Mouse (Mus musculus): ENCODE data around the gene Prss42.
A peak's percentile ranks its signal among the peaks of the same experiment; 100 is the strongest.

The Prss42 gene

DNA sequence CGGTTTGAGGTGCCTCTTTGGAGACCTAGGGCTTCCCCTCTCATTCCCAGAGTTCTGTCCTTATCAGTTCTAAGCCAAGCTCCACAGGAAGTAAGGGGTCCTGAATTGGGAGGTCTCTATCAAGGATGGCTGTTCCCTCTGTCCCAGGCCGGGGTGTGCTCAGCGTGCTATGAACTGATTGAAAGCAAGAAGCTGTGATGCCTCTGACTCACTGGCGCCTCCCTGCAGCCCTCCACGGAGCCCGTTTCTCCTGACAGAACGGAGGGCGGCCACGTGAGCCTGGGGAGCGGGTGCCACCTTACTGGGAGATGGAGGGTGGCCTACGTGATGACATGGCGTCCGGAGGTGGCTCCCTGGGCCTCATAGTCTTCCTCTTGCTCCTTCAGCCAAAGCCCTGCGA lies at the start of gene Prss42:
Gene Prss42 (plus strand): TSS at position 301 of the 400 bp plus-strand sequence.
- no peak for DNase-seq (ENCODE audit: low read depth, low spot score)

DNA sequence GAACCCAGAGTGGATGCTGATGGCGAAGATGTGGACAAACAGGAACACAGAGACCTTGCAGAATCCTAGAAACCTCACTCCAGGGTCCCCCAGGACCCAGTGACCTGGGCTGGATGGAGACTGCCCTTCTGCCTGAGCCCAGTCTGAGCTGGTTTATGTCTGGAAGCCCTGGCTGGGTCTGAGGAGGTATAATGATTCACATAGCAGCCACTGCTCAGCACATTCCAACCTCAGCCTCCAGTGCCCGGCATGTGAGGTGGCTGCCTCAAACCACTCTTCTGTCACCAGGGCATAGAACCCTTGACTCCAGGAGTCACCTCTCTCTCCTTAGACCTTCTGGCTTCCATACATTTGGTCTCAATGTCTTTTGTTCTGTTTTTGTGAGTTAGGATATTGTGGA lies 49.5 kb upstream of the Prss42 start:
- DNase-seq (ENCODE audit: low read depth, low spot score) = no peak

DNA sequence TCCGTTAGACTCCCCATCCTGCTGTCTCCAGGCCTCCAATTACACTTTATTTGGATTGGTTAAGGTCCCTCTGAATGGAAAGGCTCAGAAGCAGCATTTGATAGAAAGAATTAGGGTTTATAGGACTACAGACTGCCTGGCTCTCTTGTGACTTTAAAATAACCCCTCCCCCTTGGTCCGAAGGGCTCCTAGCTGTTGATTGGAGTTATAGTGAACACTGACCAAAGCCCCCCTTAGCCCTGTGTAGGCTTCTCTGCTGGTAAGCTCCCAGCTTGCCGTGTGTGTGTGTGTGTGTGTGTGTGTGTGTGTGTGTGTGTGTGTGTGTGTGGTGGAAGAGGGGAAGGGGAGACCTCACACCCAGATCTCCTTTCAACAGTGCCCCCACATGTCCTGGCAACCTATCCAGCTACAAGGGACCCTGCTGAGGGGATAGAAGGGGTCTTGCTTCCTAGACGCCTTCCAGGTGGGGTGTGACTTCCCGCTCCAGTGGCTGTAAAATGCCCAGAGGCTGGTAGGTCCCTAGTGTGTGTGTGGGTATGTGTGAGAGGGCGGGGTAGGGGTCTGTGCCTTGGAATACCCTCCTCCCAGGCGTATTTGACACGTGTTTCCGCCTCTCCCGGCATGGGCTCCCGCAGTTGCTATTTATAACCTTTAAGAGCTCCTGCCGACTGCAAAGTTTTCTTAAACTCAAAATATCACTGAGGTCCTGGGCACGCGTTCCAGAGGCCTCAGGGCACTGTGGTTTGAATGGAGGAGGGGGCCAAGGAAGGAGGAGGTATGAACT lies 47.4 kb upstream of the Prss42 start:
- no peak for DNase-seq (ENCODE audit: low read depth, low spot score)

DNA sequence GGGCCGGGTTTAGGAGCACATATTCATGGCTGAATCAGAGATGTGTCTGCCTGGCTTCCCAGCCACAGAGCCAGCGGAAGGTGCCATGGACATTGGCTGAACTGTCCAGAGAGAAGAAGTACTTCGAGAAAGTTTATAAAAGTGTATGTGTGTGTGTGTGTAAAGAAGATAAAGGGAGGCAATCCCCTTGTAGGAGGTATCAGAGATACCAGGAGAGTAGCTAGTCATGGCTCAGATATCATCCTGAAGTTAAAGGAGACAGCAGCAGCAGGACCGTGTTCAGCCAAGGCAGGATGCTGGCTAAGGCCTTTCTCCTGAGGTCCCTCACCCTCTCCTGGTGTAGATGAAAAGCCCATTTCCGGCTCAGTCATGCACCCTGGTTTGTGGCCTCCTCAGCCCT lies 46.6 kb upstream of the Prss42 start:
- no peak for DNase-seq (ENCODE audit: low read depth, low spot score)

DNA sequence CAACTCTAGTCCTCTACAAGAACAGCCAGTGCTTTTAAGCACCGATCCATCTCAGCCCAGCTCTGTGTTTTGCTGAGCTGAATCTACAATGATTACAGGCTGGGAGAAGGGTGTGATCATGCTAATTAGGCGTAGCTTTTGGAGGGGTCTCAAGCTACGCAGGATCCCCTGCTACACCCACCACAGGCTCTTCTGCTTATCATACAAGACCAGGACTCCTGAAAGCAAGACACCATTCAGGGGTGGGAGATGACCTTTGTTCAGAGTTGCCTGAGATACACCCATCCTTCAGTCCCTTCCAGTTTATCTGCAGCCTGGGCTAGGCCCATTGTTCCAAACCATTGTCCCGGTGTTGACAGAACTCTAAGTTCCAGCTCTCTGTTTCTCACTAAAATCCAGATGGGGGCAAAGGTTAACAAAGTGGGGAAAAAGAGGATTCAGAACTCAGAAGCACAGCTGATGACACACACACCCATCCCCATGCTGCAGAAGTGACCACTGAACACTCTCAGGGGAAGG lies 45.0 kb upstream of the Prss42 start:
- DNase-seq (ENCODE audit: low read depth, low spot score) = no peak

DNA sequence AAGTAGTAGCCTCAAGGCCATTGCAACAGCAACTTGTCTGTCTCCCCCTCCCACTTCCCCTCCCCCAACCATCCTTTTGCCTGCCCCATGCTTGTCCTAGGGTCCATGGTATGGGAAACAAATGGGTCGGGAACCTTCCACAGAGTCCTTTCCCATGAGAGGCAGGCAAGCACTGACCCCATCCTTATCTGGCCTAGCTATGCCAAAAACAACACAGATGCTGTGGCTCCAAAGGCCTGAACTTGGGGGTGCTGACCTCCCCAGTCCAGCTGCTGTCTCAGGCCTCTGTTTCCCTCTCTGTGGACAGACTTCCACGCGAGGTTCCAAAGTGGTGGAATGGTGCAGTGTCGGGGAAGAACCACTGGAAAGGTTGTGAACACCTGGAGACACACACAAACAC lies 44.2 kb upstream of the Prss42 start:
- no peak for DNase-seq (ENCODE audit: low read depth, low spot score)

DNA sequence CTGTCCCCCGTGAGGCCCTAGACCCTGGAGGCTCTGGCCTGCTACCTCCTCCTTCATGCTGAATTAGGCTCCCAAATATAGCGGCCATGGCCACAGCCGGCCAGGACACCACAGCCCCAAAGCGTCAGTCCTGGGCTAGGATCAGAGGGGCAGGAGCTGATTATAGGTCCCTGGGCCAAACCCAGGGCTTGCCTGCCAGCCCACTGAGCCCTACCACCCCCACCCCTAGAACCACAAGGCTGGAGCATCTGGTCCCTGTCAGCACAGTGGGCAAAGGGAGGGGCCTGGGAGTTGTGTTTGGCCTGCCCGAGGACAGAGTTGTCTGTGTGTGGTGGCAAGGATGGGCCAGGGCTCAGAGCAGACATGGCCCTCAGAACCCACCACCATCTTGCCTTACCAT lies 40.1 kb upstream of the Prss42 start:
- DNase-seq (ENCODE audit: low read depth, low spot score) = no peak

DNA sequence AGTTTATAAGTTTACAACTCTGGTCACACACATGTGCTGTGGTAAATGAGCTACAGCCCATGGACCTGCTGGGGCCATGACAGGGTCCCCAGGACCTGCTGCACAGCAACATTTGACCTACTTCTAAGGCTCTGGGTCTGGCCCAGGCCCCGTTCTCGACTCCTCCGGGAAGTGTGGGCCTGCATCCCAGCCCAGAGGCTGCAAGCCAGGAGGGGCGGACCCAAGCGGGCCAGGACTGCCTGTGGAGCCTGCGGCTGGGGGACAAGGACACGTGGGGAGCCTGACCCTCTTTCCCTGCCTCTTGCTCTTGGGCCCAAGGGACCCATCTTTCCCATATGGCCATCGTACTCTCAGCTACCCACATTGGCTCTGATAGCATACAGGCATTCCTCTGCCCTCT lies 39.4 kb upstream of the Prss42 start:
- no peak for DNase-seq (ENCODE audit: low read depth, low spot score)

DNA sequence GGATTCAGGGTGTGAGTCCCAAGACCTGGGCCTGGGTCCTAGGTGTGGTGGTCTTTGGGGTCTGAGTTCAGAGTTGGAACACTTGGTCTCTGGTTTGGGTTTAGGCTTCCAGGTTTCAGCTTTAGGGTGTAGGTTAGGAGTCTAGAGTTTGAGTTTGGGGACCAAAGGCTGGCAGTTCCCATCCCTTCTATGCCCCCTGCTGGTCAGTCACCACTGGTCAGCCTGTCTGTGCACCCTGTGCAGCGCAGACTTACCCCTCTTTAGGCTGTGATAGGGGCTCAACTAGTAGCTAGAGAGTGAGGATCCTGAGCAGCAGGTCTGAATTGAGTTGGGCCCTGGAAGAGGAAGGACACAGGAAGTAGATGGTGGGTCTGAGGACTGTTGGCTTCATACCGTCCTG lies 38.7 kb upstream of the Prss42 start:
- DNase-seq (ENCODE audit: low read depth, low spot score) = no peak

DNA sequence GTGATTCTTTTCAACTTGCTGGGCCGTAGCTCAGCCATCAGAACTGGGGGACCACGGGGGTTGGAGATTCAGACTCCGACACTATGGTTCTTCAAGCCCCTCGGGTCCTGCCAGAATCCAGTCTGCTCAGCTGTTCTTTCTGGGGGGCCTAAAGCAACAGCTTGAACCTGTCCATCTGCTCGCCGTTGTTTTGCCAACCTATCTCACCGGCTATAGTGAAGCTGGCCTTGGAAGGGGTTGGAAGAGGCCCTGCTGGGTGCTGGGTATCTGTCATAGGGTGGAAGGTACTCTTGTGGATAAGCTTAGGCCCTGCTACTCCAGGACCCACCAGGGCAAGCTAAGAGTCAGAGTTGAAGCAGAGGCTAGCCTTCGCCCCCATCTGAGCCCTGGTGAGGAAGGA lies 37.1 kb upstream of the Prss42 start:
- DNase-seq (ENCODE audit: low read depth, low spot score) = no peak

DNA sequence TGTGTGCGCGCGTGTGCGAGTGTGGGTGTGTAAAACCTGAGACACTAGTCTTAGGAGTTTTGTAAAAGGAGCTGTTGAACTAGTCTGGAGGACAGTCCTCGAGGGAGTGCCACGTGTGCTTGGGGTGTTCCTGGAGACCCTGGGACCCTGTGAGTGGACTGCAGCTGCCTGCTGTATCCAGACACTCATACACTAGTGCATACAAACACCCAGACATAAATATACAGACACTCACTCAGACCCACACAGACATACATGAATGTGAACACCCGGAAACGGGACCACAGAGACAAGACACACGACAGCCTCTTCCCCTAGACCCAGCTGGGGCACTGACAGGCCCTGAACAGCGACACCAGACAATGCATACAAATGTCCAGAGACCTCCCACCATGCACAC lies 35.2 kb upstream of the Prss42 start:
- DNase-seq (ENCODE audit: low read depth, low spot score) = no peak

DNA sequence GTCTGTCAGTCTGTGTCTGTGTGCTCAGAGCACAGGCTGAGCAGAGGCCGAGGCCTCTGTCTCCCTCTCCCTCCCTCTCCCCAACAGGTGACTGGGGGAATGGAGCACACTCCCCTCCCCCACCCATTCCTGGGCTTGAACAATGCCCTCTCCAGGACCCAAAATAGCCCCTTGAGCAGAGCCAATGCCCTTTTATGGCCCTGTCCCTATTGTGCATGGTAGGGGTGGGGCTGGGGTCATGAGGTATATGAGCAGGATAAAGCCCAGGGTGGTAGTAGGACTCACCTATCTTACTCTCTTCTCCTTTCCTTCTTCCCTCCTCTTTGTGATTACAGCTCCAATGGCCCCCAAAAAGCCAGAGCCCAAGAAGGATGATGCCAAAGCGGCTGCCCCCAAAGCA lies 34.6 kb upstream of the Prss42 start:
- peak; percentile 22 for DNase-seq (ENCODE audit: low read depth, low spot score)

DNA sequence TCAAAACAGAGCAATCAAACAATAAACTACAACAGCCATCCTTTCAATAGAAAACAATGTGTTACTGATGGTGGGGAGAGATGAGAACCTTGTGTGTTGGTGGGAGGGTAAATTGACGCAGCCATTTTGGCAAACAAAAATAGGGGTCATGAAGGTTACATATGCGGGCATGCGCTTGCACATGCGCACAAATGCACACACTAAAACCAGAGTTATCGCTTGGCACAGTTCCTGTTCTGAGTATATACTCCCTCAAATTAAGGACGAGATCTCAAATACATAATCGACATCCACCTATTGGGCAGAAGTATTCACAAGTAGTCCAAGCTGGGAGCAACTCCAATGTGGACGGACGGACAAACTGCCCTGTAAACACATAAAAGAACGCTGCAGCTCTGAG lies 25.6 kb upstream of the Prss42 start:
- DNase-seq (ENCODE audit: low read depth, low spot score) = no peak

DNA sequence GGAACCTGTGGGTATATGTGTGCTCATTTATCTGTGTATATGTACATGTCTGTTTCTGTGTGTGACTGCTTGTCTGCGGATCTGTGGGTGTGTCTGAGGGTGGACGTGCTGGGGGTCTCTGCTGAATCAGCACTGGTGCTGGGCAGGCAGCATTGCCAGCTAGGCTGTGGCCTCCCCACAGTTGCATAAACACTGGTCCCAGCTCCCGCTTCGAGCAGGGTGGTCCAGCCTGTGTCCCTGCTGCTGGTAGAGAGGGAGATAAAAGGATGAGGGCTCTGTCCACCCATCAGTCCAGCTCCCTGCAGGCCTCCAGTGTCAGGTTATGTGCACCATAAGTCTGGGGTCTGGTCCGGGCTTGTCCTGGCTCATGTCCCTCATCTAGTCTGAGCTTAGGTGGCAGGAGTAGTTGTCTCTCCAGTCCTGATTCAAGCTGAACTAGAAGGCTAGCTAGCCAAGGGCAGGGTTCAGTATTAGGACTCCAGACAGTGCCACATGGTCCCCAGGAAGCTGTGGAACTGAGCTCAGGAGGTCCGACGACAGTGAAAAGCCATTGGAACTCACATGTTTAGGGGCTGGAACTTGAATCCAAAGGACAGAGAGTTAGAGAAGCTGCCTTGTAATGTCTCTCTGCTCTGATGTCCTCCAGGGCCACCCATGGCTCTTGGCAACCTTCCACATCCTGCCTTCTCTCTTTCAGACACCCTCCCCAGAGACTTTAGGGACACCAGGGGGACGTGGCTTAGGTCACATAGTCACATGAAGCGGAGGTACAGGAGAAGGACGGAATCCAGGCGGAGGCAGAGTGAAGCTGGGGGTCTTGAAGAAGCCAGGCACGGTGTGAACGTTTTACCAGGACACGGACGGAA lies 23.3 kb upstream of the Prss42 start:
- no peak for DNase-seq (ENCODE audit: low read depth, low spot score)

DNA sequence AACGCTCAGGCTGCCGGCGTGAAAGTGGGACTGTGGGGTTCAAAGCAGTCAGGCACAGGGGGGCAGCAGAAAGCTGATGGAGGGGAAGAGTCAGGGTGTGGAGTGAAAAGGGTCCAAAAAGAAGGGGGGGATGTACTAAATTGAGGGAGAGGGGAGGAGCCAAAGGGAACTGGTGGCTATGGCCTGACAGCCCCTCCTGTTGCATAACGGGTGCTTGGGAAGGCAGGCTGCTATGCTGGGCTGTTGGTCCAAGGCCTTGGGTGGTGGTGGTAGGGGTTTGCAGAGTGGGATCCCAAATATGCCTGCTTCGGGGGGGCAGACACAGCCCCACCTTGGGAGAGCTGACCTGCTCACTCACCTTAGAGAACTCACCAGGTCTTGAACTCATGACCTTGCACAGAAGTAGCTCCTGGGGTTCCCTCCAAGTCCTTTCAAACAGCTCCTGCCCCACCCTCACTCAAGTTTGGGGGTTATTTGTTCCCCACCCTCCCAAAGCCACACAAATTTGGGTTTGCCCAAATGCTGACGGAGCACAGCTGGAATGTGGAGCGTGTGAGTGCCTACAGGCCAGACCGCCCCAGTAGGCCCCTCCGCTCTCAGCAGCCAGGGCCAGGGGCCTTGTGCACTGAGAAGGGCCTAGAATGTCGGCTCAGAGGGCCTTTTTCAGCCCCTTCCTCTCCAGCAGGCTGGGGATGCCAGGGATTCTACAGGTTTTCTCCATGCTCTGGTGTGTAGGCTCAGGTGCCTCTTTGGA lies 22.5 kb upstream of the Prss42 start:
- DNase-seq (ENCODE audit: low read depth, low spot score) = no peak

DNA sequence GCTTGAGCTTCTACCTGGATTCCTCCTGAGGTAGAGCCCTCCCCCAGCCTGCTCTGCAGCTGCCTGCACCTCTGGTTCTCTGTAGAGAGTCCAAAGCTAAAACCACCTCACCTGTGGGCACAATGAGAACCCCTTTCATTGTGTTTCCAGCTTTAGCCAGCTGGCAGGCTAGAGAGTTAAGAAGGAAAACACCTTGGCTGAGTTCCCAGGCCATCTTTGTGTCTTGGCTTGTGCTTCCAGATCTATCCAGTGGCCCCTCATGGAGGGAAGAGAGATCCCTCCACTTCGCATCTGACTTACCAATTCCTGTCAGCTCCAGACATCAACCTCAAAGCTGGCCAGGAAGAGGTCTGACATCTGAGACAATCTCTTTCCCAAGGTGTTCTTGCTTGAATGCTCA lies 19.9 kb upstream of the Prss42 start:
- no peak for DNase-seq (ENCODE audit: low read depth, low spot score)

DNA sequence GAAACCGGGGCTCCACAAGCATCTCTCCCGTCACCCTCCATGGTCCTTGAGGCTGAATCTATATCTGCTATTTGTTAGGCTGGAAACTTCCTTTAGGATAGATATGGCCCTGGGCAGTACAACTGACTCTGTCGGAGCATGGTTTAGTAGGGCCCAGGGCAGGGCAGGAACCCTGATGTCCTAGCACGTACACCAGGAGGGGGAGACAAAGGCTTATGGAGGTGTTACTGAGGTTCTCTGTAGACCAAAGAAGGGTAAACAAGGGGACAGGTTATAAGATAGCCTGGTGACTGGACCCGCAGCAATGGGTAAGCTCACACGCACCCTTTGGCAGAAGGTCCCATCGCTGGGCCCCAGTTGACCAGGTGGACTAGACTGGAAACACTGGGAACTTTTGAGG lies 19.4 kb upstream of the Prss42 start:
- DNase-seq (ENCODE audit: low read depth, low spot score) = no peak

DNA sequence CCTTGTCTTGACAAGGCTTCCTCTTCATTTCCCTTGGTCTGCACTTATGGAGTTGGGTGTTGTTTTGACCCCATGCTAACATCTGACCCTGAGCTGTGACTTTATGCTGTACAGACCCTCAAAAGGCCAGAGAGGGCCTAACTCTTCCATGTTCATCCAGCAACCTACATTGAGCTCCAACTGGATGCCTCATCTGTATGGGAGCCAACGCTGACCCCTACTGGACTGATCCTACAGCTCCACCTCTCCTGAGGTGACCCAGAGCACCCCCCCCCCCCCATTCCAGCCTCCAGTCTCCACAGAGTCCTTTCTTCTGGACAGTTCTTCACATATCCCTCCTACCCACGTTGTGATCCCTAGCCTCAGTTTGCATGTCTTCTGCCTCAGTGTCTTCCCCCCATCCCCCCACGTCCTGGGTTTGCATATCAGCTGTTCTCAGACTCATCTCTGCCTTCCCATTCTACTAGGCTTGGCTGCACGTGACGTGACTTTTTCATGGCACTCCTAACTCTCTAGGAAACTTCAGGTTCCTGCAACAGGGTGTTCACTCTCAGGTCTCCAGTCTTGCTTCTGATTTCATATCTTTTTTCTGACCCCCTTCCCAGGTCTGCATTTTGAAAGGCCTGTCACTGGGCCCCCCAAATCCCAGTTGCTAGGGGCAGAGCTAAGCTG lies 18.6 kb upstream of the Prss42 start:
- peak; percentile 27 for DNase-seq (ENCODE audit: low read depth, low spot score)

DNA sequence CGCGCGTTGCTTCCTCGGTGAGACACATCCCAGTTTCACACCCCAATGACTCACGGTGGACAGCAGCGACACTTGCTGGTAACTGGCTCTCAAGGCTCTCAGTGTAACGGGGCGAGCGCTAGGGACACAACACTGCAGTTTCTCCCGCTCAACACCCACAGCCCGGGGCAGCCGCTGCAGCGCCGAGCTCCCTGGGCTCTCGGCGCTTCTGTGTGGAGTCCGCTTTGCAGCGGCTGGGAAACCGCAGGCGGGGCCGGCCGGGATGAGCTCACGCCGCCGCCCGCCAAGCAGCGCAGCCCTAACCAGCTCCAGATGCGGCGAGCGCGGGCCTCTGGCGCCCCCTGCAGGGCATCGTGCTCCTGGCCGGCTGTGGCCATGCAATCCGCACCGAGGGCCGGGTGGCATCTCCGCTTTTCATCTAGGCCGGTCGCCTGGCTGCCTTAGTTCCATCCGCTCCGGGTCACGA lies 16.7 kb upstream of the Prss42 start:
- peak; percentile 84 for DNase-seq (ENCODE audit: low read depth, low spot score)

DNA sequence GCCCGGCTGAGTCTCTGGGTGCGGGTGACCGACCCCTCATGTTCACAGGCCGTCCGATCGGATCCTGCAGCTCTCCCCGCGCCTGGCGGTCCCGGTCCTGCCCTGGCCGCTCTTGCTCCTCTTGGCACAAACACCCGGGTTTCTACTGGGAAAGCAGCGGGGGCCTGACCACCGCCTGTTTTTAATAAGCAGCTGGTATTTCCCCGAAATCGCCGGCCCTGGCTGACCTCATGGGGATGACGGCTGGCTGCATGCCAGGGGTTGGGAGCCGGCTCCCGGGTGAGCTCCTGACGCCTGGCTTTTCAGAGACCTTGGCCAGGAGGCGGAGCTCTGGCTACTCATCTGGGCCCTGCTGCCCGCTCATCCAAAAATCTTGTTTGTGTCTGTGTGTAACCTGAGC lies 16.2 kb upstream of the Prss42 start:
- peak; percentile 30 for DNase-seq (ENCODE audit: low read depth, low spot score)

DNA sequence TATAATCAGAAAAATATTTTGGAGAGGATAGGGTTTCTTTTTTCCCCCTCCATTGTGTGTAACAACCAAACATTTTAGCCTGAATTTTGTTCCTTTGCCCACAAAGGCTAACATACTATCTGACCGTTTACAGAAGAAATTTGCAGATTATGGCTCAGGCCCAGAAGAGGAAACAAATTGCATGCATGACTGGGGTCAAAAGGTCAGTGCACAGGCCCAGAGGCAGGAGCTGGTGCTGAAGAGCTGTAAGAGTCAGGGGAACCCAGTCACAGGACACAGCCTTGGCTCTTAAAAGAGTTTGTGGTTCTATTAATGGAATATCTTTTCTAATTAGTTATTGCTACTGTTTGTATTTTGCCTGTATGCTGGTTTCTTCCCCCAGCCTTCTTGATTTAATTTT lies 14.4 kb upstream of the Prss42 start:
- DNase-seq (ENCODE audit: low read depth, low spot score) = no peak

All from ES-CJ7 (cell line).